Mouse (Mus musculus) liver, adult 2 months (tissue): ENCODE data around the gene Pnmt.

ENCODE experiments used
- CTCF ChIP-seq: fragments of 200-500 bp; IDR thresholded peaks from 2 replicates; pipeline ENCODE4 v1.5.1; 2011; ENCODE audit warnings: low read depth, low read length, control low read depth
- POLR2A ChIP-seq: fragments of 200-500 bp; IDR thresholded peaks from 2 replicates; pipeline ENCODE4 v1.6.1; 2011; ENCODE audit warnings: low read length, control low read depth; ENCODE audit not compliant: insufficient read depth; ENCODE audit errors: extremely low read depth

- no peak for TF ChIP-seq CTCF
- TF ChIP-seq POLR2A, result no peak
Observed at GRCm38 (mm10) chr11:98349308-98349707, 36.9 kb upstream of the Pnmt start.
